Comparison of ENCODE assay signal across 17 mouse cellular contexts in genomic region chr3:83885163-83885562, GRCm38 (mm10). TPM values are rescaled to one million over a fixed set of nuclear protein-coding genes. Genes with fewer than 3 reads are reported as not detected.
DNase-seq lines count a peak whose midpoint lies in the region; ATAC-seq and TF ChIP-seq lines count a peak whose summit lies in the region.
"Had no signal": no experiment of that assay in that cellular context is flagged by ENCODE, and none has a peak within 500 bp of the region (broad histone marks: within the 10 kb centered on the region; RNA-seq: fewer than 3 reads in every experiment).

No protein-coding gene starts in this region.

- H3K9me3 ChIP-seq in liver, embryonic 14.5 days (ENCODE audit: control insufficient read depth, low read length): no peaks in the 10 kb centered on the region
- no peaks in the 10 kb centered on the region for H3K9me3 ChIP-seq in liver, embryonic 11.5 days (ENCODE audit: control insufficient read depth, low read length)
- H3K9me3 ChIP-seq: heart, embryonic 13.5 days; hindbrain, embryonic 10.5 days; limb, embryonic 13.5 days; midbrain, embryonic 10.5 days had no signal

- no peak overlapping the region for H3K4me2 ChIP-seq in liver, embryonic 14.5 days (ENCODE audit: low read depth)
- no peak overlapping the region for H3K4me2 ChIP-seq in liver, embryonic 11.5 days
- H3K4me2 ChIP-seq: heart, embryonic 13.5 days; limb, embryonic 13.5 days had no signal

- no peaks in the 10 kb centered on the region for H3K36me3 ChIP-seq in liver, embryonic 14.5 days (replicated peaks; ENCODE audit: control insufficient read depth, insufficient read depth, low read depth)
- H3K36me3 ChIP-seq in liver, embryonic 11.5 days (ENCODE audit: control insufficient read depth, insufficient read depth, low read length): no peaks in the 10 kb centered on the region
- H3K36me3 ChIP-seq: heart, embryonic 13.5 days; hindbrain, embryonic 10.5 days; limb, embryonic 13.5 days; midbrain, embryonic 10.5 days had no signal

- no peak overlapping the region for H3K27ac ChIP-seq in liver, embryonic 14.5 days
- no peak overlapping the region for H3K27ac ChIP-seq in liver, embryonic 11.5 days (ENCODE audit: low read depth, low read length)
- H3K27ac ChIP-seq: heart, embryonic 13.5 days; hindbrain, embryonic 10.5 days; limb, embryonic 13.5 days; midbrain, embryonic 10.5 days had no signal

- no peak for TF ChIP-seq EP300 in liver, embryonic 14.5 days (IDR thresholded peaks at IDR 0.05; ENCODE audit: low read depth)

- TF ChIP-seq CTCF in liver, embryonic 14.5 days (IDR thresholded peaks at IDR 0.05; ENCODE audit: low read depth): no peak

- ATAC-seq in liver, embryonic 14.5 days (ENCODE audit: insufficient read depth): no peak
- no peak for ATAC-seq in liver, embryonic 11.5 days (replicated peaks; ENCODE audit: low FRiP score)
- ATAC-seq: intestine, embryonic 16.5 days had no signal

- H3K9ac ChIP-seq in liver, embryonic 14.5 days (replicated peaks): no peak overlapping the region
- no peak overlapping the region for H3K9ac ChIP-seq in liver, embryonic 11.5 days (ENCODE audit: low read depth, low read length)
- H3K9ac ChIP-seq: heart, embryonic 13.5 days; limb, embryonic 13.5 days had no signal

- H3K4me1 ChIP-seq in liver, embryonic 14.5 days (replicated peaks; ENCODE audit: control insufficient read depth in 2 of 2, insufficient read depth in 2 of 2, low read length in 1 of 2): no peaks in the 10 kb centered on the region
- no peaks in the 10 kb centered on the region for H3K4me1 ChIP-seq in liver, embryonic 11.5 days (replicated peaks; ENCODE audit: control insufficient read depth, insufficient read depth, low read length)
- H3K4me1 ChIP-seq: heart, embryonic 13.5 days; hindbrain, embryonic 10.5 days; midbrain, embryonic 10.5 days had no signal

- DNase-seq in liver, embryonic 14.5 days (ENCODE audit: low read depth in 3 of 3, low spot score in 3 of 3): peak in 2 of 3 experiments; percentile 20 to 32
- DNase-seq in liver, embryonic 11.5 days (ENCODE audit: low spot score): no peak
- DNase-seq in c-Kit-positive CD71-negative TER-119-negative erythroid progenitor cells, embryonic 14.5 days (ENCODE audit: low read depth): peak; percentile 31
- DNase-seq in lung, postnatal 14 days: peak; percentile 16
- peak; percentile 36 for DNase-seq in skeletal muscle tissue, adult 2 months (ENCODE audit: low read depth, low spot score)
- DNase-seq in heart, adult 11 months: no peak
- DNase-seq in cerebellum, adult 11 months: no peak
- no peak for DNase-seq in gastrocnemius, postnatal 36 days
- DNase-seq: adrenal gland, postnatal 36 days; cerebellum, adult 18-20 months; gastrocnemius, postnatal 10 days; kidney, postnatal 25 days had no signal

- no peak overlapping the region for H3K4me3 ChIP-seq in liver, embryonic 14.5 days (ENCODE audit: insufficient read depth in 1 of 2, low read depth in 2 of 2, low read length in 2 of 2)
- H3K4me3 ChIP-seq in liver, embryonic 11.5 days (ENCODE audit: low read depth, low read length): no peak overlapping the region
- H3K4me3 ChIP-seq: heart, embryonic 13.5 days; hindbrain, embryonic 10.5 days; limb, embryonic 13.5 days; midbrain, embryonic 10.5 days had no signal

- no peaks in the 10 kb centered on the region for H3K27me3 ChIP-seq in liver, embryonic 14.5 days (ENCODE audit: control insufficient read depth, insufficient read depth, low read length)
- no peaks in the 10 kb centered on the region for H3K27me3 ChIP-seq in liver, embryonic 11.5 days (replicated peaks; ENCODE audit: control insufficient read depth, insufficient read depth, low read length)
- H3K27me3 ChIP-seq: heart, embryonic 13.5 days; limb, embryonic 13.5 days had no signal

- intact Hi-C loops in gastrocnemius, postnatal 36 days (cut with DNase I): no loop called here

- WGBS in liver, embryonic 14.5 days (ENCODE audit: insufficient replicate concordance): 11% methylated on average over 2 of the region's 2 CpGs
- 48% methylated on average over 2 of the region's 2 CpGs for WGBS in liver, embryonic 11.5 days

RNA-seq across cellular contexts. Expression of gene Tlr2, which starts 43.6 kb away (rescaled TPM):
- polyA plus RNA-seq in liver, embryonic 14.5 days (2012; rRNA removed): 1.3 and 1.4 TPM in 2 replicates
- polyA plus RNA-seq in liver, embryonic 14.5 days (2014; fragmentation: Nextera tagmentation; extraction: Ambion mirVana): 2.2 and 2.5 TPM in 2 replicates
- polyA plus RNA-seq in liver, embryonic 11.5 days (2014; fragmentation: Nextera tagmentation; extraction: Ambion mirVana): 2.5 and 3.3 TPM in 2 replicates
- under 1 TPM; 0.51 to 0.52 TPM for total RNA-seq in gastrocnemius, postnatal 36 days (2021)

Comparison
In these comparisons a context has a peak if more than half of its experiments do, and no peak if none do; other contexts are left out.
1. DNase-seq: peak in liver, embryonic 14.5 days (2 of 3), c-Kit-positive CD71-negative TER-119-negative erythroid progenitor cells, embryonic 14.5 days (single experiment), lung, postnatal 14 days (single experiment) and skeletal muscle tissue, adult 2 months (single experiment); none in liver, embryonic 11.5 days (single experiment), heart, adult 11 months (single experiment), cerebellum, adult 11 months (single experiment) and gastrocnemius, postnatal 36 days (0 of 2).